Mouse (Mus musculus): Measurements from ENCODE around the gene Rabepk. TPM values are rescaled to one million over a fixed set of nuclear protein-coding genes. Genes with fewer than 3 reads are reported as not detected.
A peak's percentile ranks its signal among the peaks of the same experiment; 100 is the strongest.
"Not testable (repeated sequence)": the region's sequence is repeated elsewhere in the genome, so short reads cannot be mapped to it uniquely, and the experiment has no call there.

Gene Rabepk
- polyA plus RNA-seq (2014; fragmentation: Nextera tagmentation; extraction: Ambion mirVana) = 20.3 and 25.4 TPM in 2 replicates

GRCm38 (mm10) chr2:34799357-34800256 is at the start of gene Rabepk:
Gene Rabepk (minus strand): TSS chr2:34799912.
- H3K9ac ChIP-seq (replicated peaks; ENCODE audit: low read length) = peak within 1 kb of the TSS; percentile 59
- H3K27me3 ChIP-seq (ENCODE audit: control insufficient read depth, insufficient read depth, low read length) = no peaks in the 10 kb centered on the region
- peaks cover 6% of the 10 kb centered on the region for H3K4me1 ChIP-seq (ENCODE audit: control insufficient read depth, insufficient read depth, low read length)
- H3K27ac ChIP-seq (replicated peaks; ENCODE audit: low read depth, low read length) = no peak within 1 kb of the TSS; the same call in 1 of the 2 replicates
- H3K36me3 ChIP-seq (ENCODE audit: control insufficient read depth, insufficient read depth, low read length) = 0 out of 2 replicates have a peak, but pooled peaks cover 4% of the 10 kb centered on the region
- no peaks in the 10 kb centered on the region for H3K9me3 ChIP-seq (ENCODE audit: control insufficient read depth, low read length)
- H3K4me2 ChIP-seq (ENCODE audit: low read length) = peak within 1 kb of the TSS; percentile 77
- DNase-seq = peak; percentile 85
- H3K4me3 ChIP-seq (replicated peaks; ENCODE audit: low read depth, low read length) = peak within 1 kb of the TSS; percentile 62
- 5% methylated on average over 44 of the region's 44 CpGs for WGBS
- ATAC-seq (ENCODE audit: low FRiP score, low TSS enrichment) = peak; percentile 54

GRCm38 (mm10) chr2:34847702-34848101 is 48.0 kb upstream of the Rabepk start:
- peaks cover 34% of the 10 kb centered on the region for H3K36me3 ChIP-seq (ENCODE audit: control insufficient read depth, insufficient read depth, low read length)
- H3K9me3 ChIP-seq (ENCODE audit: control insufficient read depth, low read length) = no peaks in the 10 kb centered on the region
- no peak for ATAC-seq (ENCODE audit: low FRiP score, low TSS enrichment)
- no peak overlapping the region for H3K4me3 ChIP-seq (replicated peaks; ENCODE audit: low read depth, low read length)
- H3K27me3 ChIP-seq (ENCODE audit: control insufficient read depth, insufficient read depth, low read length) = no peaks in the 10 kb centered on the region
- WGBS = 94% methylated on average over 1 of the region's 1 CpGs
- no peak for DNase-seq
- no peak overlapping the region for H3K4me2 ChIP-seq (ENCODE audit: low read length)
- H3K27ac ChIP-seq (replicated peaks; ENCODE audit: low read depth, low read length) = no peak overlapping the region
- no peaks in the 10 kb centered on the region for H3K4me1 ChIP-seq (ENCODE audit: control insufficient read depth, insufficient read depth, low read length)
- H3K9ac ChIP-seq (replicated peaks; ENCODE audit: low read length) = no peak overlapping the region

- DNase-seq = no peak
- no peak overlapping the region for H3K4me2 ChIP-seq (ENCODE audit: low read length)
- no peaks in the 10 kb centered on the region for H3K4me1 ChIP-seq (ENCODE audit: control insufficient read depth, insufficient read depth, low read length)
- no peak for ATAC-seq (ENCODE audit: low FRiP score, low TSS enrichment)
- no peaks in the 10 kb centered on the region for H3K36me3 ChIP-seq (ENCODE audit: control insufficient read depth, insufficient read depth, low read length)
- 85% methylated on average over 11 of the region's 11 CpGs for WGBS
- H3K9ac ChIP-seq (replicated peaks; ENCODE audit: low read length) = no peak overlapping the region
- H3K9me3 ChIP-seq (ENCODE audit: control insufficient read depth, low read length) = no peaks in the 10 kb centered on the region
- H3K27ac ChIP-seq (replicated peaks; ENCODE audit: low read depth, low read length) = no peak overlapping the region
- H3K4me3 ChIP-seq (replicated peaks; ENCODE audit: low read depth, low read length) = no peak overlapping the region
- no peaks in the 10 kb centered on the region for H3K27me3 ChIP-seq (ENCODE audit: control insufficient read depth, insufficient read depth, low read length)
These were observed 43.7 kb upstream of the Rabepk start for GRCm38 (mm10) chr2:34843211-34843939.

- 90% methylated on average over 8 of the region's 8 CpGs for WGBS
- no peaks in the 10 kb centered on the region for H3K36me3 ChIP-seq (ENCODE audit: control insufficient read depth, insufficient read depth, low read length)
- DNase-seq (no peak), ATAC-seq (ENCODE audit: low FRiP score, low TSS enrichment) (no peak)
- H3K9me3 ChIP-seq (ENCODE audit: control insufficient read depth, low read length) = no peaks in the 10 kb centered on the region
- H3K4me2 ChIP-seq (ENCODE audit: low read length) = no peak overlapping the region
- H3K27ac ChIP-seq (replicated peaks; ENCODE audit: low read depth, low read length) = no peak overlapping the region
- no peaks in the 10 kb centered on the region for H3K4me1 ChIP-seq (ENCODE audit: control insufficient read depth, insufficient read depth, low read length)
- no peak overlapping the region for H3K4me3 ChIP-seq (replicated peaks; ENCODE audit: low read depth, low read length)
- no peak overlapping the region for H3K9ac ChIP-seq (replicated peaks; ENCODE audit: low read length)
- H3K27me3 ChIP-seq (ENCODE audit: control insufficient read depth, insufficient read depth, low read length) = no peaks in the 10 kb centered on the region
These were observed 42.0 kb upstream of the Rabepk start for GRCm38 (mm10) chr2:34841706-34842105.

GRCm38 (mm10) chr2:34840143-34840542 is 40.4 kb upstream of the Rabepk start:
- not testable (repeated sequence) for H3K27ac ChIP-seq (replicated peaks; ENCODE audit: low read depth, low read length); H3K36me3 ChIP-seq (ENCODE audit: control insufficient read depth, insufficient read depth, low read length); H3K4me1 ChIP-seq (ENCODE audit: control insufficient read depth, insufficient read depth, low read length); H3K4me3 ChIP-seq (replicated peaks; ENCODE audit: low read depth, low read length); H3K9ac ChIP-seq (replicated peaks; ENCODE audit: low read length); ATAC-seq (ENCODE audit: low FRiP score, low TSS enrichment); DNase-seq; H3K9me3 ChIP-seq (ENCODE audit: control insufficient read depth, low read length); H3K27me3 ChIP-seq (ENCODE audit: control insufficient read depth, insufficient read depth, low read length); H3K4me2 ChIP-seq (ENCODE audit: low read length)
- WGBS = 84% methylated on average over 5 of the region's 5 CpGs

GRCm38 (mm10) chr2:34835669-34836068 is 36.0 kb upstream of the Rabepk start:
- Histone ChIP-seq H3K36me3 (ENCODE audit: control insufficient read depth, insufficient read depth, low read length) (no peaks in the 10 kb centered on the region), H3K9ac (replicated peaks; ENCODE audit: low read length) (no peak overlapping the region), H3K4me3 (replicated peaks; ENCODE audit: low read depth, low read length) (no peak overlapping the region), H3K27ac (replicated peaks; ENCODE audit: low read depth, low read length) (no peak overlapping the region), H3K4me2 (ENCODE audit: low read length) (no peak overlapping the region), H3K4me1 (ENCODE audit: control insufficient read depth, insufficient read depth, low read length) (no peaks in the 10 kb centered on the region), H3K9me3 (ENCODE audit: control insufficient read depth, low read length) (no peaks in the 10 kb centered on the region), H3K27me3 (ENCODE audit: control insufficient read depth, insufficient read depth, low read length) (no peaks in the 10 kb centered on the region)
- no peak for ATAC-seq (ENCODE audit: low FRiP score, low TSS enrichment)
- WGBS = 80% methylated on average over 3 of the region's 3 CpGs
- no peak for DNase-seq

- Histone ChIP-seq H3K27ac (replicated peaks; ENCODE audit: low read depth, low read length) (no peak overlapping the region), H3K4me3 (replicated peaks; ENCODE audit: low read depth, low read length) (no peak overlapping the region), H3K4me1 (ENCODE audit: control insufficient read depth, insufficient read depth, low read length) (no peaks in the 10 kb centered on the region), H3K9ac (replicated peaks; ENCODE audit: low read length) (no peak overlapping the region), H3K9me3 (ENCODE audit: control insufficient read depth, low read length) (no peaks in the 10 kb centered on the region), H3K27me3 (ENCODE audit: control insufficient read depth, insufficient read depth, low read length) (no peaks in the 10 kb centered on the region), H3K4me2 (ENCODE audit: low read length) (no peak overlapping the region), H3K36me3 (ENCODE audit: control insufficient read depth, insufficient read depth, low read length) (no peaks in the 10 kb centered on the region)
- ATAC-seq (ENCODE audit: low FRiP score, low TSS enrichment) (no peak), DNase-seq (no peak)
- 89% methylated on average over 17 of the region's 17 CpGs for WGBS
These were observed 33.9 kb upstream of the Rabepk start for GRCm38 (mm10) chr2:34833624-34834023.

- H3K4me3 ChIP-seq (replicated peaks; ENCODE audit: low read depth, low read length); ATAC-seq (ENCODE audit: low FRiP score, low TSS enrichment): not testable (repeated sequence)
- WGBS = 68% methylated on average over 11 of the region's 11 CpGs
These were observed 33.2 kb upstream of the Rabepk start, which contains the start of gene Gm34653 for GRCm38 (mm10) chr2:34832766-34833457. Gene Gm34653 (plus strand): TSS chr2:34833007.

More at GRCm38 (mm10) chr2:34832766-34833457, 33.2 kb upstream of the Rabepk start, which contains the start of gene Gm34653:
- not testable (repeated sequence) for H3K4me1 ChIP-seq (ENCODE audit: control insufficient read depth, insufficient read depth, low read length); H3K27ac ChIP-seq (replicated peaks; ENCODE audit: low read depth, low read length); H3K9ac ChIP-seq (replicated peaks; ENCODE audit: low read length); H3K9me3 ChIP-seq (ENCODE audit: control insufficient read depth, low read length); H3K36me3 ChIP-seq (ENCODE audit: control insufficient read depth, insufficient read depth, low read length); H3K27me3 ChIP-seq (ENCODE audit: control insufficient read depth, insufficient read depth, low read length); H3K4me2 ChIP-seq (ENCODE audit: low read length); DNase-seq
